Mouse (Mus musculus) embryonic facial prominence, embryonic 11.5 days (tissue): ENCODE results near the gene Vmn2r111. TPM values are rescaled to one million over a fixed set of nuclear protein-coding genes. Genes with fewer than 3 reads are reported as not detected.
"Not testable (repeated sequence)": the region's sequence is repeated elsewhere in the genome, so short reads cannot be mapped to it uniquely, and the experiment has no call there.

Experiments used
- ATAC-seq: fragments of 200-750 bp; cut with Nextera tagmentation; replicated peaks from 2 replicates; pipeline ENCODE4 v1.8.0; 2017; ENCODE audit warnings: low read depth; ENCODE audit not compliant: insufficient number of reproducible peaks, low FRiP score, low TSS enrichment
- DNase-seq: peaks from one replicate; pipeline ENCODE4 v3.0.0-alpha.2; 2015; ENCODE audit warnings: low spot score
- H3K27ac ChIP-seq: fragments of 300-500 bp; sonication (generic); replicated peaks from 2 replicates; pipeline ENCODE4 v1.5.1; 2014; ENCODE audit warnings: mild to moderate bottlenecking, low read depth, low read length, control low read depth
- H3K27me3 ChIP-seq: fragments of 300-500 bp; sonication (generic); 2 replicates; pipeline ENCODE4 v1.6.1; 2014; ENCODE audit warnings: mild to moderate bottlenecking, low read length, moderate library complexity, mixed read lengths; ENCODE audit not compliant: control insufficient read depth, insufficient read depth
- H3K36me3 ChIP-seq: fragments of 300-500 bp; sonication (generic); replicated peaks from 2 replicates; pipeline ENCODE4 v1.6.1; 2014; ENCODE audit warnings: low read depth, mild to moderate bottlenecking, low read length, moderate library complexity, mixed read lengths; ENCODE audit not compliant: control insufficient read depth, insufficient read depth
- H3K4me1 ChIP-seq: fragments of 300-500 bp; sonication (generic); 2 replicates; pipeline ENCODE4 v1.6.1; 2014; ENCODE audit warnings: low read length, mixed read lengths; ENCODE audit not compliant: control insufficient read depth, insufficient read depth
- H3K4me2 ChIP-seq: fragments of 300-500 bp; sonication (generic); 2 replicates; pipeline ENCODE4 v1.6.1; 2014; ENCODE audit warnings: low read depth, mild to moderate bottlenecking, control low read depth, low read length, moderate library complexity
- H3K4me3 ChIP-seq: fragments of 300-500 bp; sonication (generic); 2 replicates; pipeline ENCODE4 v1.5.1; 2014; ENCODE audit warnings: low read depth, low read length, control low read depth
- H3K9ac ChIP-seq: fragments of 300-500 bp; sonication (generic); replicated peaks from 2 replicates; pipeline ENCODE4 v1.6.1; 2014; ENCODE audit warnings: mild to moderate bottlenecking, control low read depth, low read length
- H3K9me3 ChIP-seq: fragments of 300-500 bp; sonication (generic); replicated peaks from 2 replicates; pipeline ENCODE4 v1.6.1; 2016; ENCODE audit warnings: mild to moderate bottlenecking, low read length, inconsistent platforms, mixed read lengths; ENCODE audit not compliant: control insufficient read depth
- WGBS: fragments of 180-500 bp; shearing (Covaris S2); extraction: QIAGEN DNeasy Blood & Tissue Kit; methylation state at CpG from one replicate; pipeline ENCODE4 v1.1.7; 2014; 5-methylcytosine and 5-hydroxymethylcytosine counted together
- polyA plus RNA-seq: library from polyadenylated mRNA; unstranded; fragments of >200 nt; fragmentation: Nextera tagmentation; extraction: Ambion mirVana; gene quantifications from 2 replicates; pipeline ENCODE4 v1.2.1, GENCODE M21; 2014

Gene Vmn2r111
- not detected in 2 replicates for polyA plus RNA-seq

GRCm38 (mm10) chr17:22573382-22573781 is at the start of gene Vmn2r111:
Gene Vmn2r111, minus strand, starts transcription at chr17:22573482.
- ATAC-seq, H3K9me3 ChIP-seq, H3K4me3 ChIP-seq, DNase-seq, H3K4me1 ChIP-seq, H3K27ac ChIP-seq, H3K9ac ChIP-seq, H3K4me2 ChIP-seq, H3K36me3 ChIP-seq, H3K27me3 ChIP-seq: not testable (repeated sequence)
- WGBS = 61% methylated on average over 1 of the region's 1 CpGs

- DNase-seq = not testable (repeated sequence)
Measured at GRCm38 (mm10) chr17:22600651-22601050, 27.4 kb upstream of the Vmn2r111 start, which contains the start of gene Vmn2r112. Gene Vmn2r112, plus strand, starts transcription at chr17:22600951.

GRCm38 (mm10) chr17:22520467-22520866 is 52.8 kb downstream of the Vmn2r111 start:
- not testable (repeated sequence) for H3K27ac ChIP-seq, H3K4me3 ChIP-seq, ATAC-seq, H3K4me2 ChIP-seq, H3K9ac ChIP-seq, DNase-seq, H3K9me3 ChIP-seq, H3K4me1 ChIP-seq, H3K36me3 ChIP-seq, H3K27me3 ChIP-seq
- WGBS = 90% methylated on average over 7 of the region's 7 CpGs

More at GRCm38 (mm10) chr17:22600651-22601050, 27.4 kb upstream of the Vmn2r111 start, which contains the start of gene Vmn2r112:
- not testable (repeated sequence) for H3K36me3 ChIP-seq, H3K9ac ChIP-seq, H3K27me3 ChIP-seq, H3K27ac ChIP-seq, H3K9me3 ChIP-seq, H3K4me2 ChIP-seq, ATAC-seq, H3K4me3 ChIP-seq, H3K4me1 ChIP-seq

GRCm38 (mm10) chr17:22520037-22520436 is 53.2 kb downstream of the Vmn2r111 start:
- not testable (repeated sequence) for H3K27ac ChIP-seq, H3K36me3 ChIP-seq, H3K4me3 ChIP-seq, H3K9me3 ChIP-seq, DNase-seq, ATAC-seq, H3K27me3 ChIP-seq, H3K9ac ChIP-seq, H3K4me1 ChIP-seq, H3K4me2 ChIP-seq
- WGBS = 60% methylated on average over 3 of the region's 3 CpGs

- H3K4me3 ChIP-seq = no peak overlapping the region
- 73% methylated on average over 4 of the region's 4 CpGs for WGBS
- no peak overlapping the region for H3K9ac ChIP-seq
- H3K36me3 ChIP-seq = no peaks in the 10 kb centered on the region
- H3K4me1 ChIP-seq = no peaks in the 10 kb centered on the region
- no peaks in the 10 kb centered on the region for H3K9me3 ChIP-seq
- no peak for ATAC-seq
- DNase-seq = no peak
- H3K27me3 ChIP-seq = no peaks in the 10 kb centered on the region
- no peak overlapping the region for H3K4me2 ChIP-seq
- no peak overlapping the region for H3K27ac ChIP-seq
Measured at GRCm38 (mm10) chr17:22497120-22497519, 76.2 kb downstream of the Vmn2r111 start.

Other genes starting within 250 kb of the Vmn2r111 start
- 19.4 and 21.1 TPM in 2 replicates for gene Zfp944, start 212.1 kb downstream of the Vmn2r111 start, polyA plus RNA-seq
- gene Zfp758, start 212.0 kb downstream of the Vmn2r111 start, polyA plus RNA-seq = 10.4 and 12.0 TPM in 2 replicates
- gene Zfp946, start 149.3 kb downstream of the Vmn2r111 start, polyA plus RNA-seq = 25.1 and 29.7 TPM in 2 replicates
- gene Vmn2r112, start 27.5 kb upstream of the Vmn2r111 start, polyA plus RNA-seq = not detected in 2 replicates